Mouse (Mus musculus) CH12.LX (cell line): ENCODE data around the gene Dusp10.

Experiments
- CTCF ChIP-seq, 2 experiments: IDR thresholded peaks in 1 of 2; conservative IDR thresholded peaks in 1 of 2; 2 replicates each; pipeline ENCODE4 v1.5.1; 2011 to 2012; ENCODE audit warnings: low read depth in 2 of 2, low read length in 2 of 2, improper control_type of control experiment in 1 of 2, inconsistent platforms in 1 of 2, mild to moderate bottlenecking in 1 of 2, moderate library complexity in 1 of 2
- E2F4 ChIP-seq: IDR thresholded peaks from 2 replicates; pipeline ENCODE4 v1.6.1; 2011; ENCODE audit warnings: low read depth, low read length, improper control_type of control experiment; ENCODE audit not compliant: insufficient replicate concordance
- ELF1 ChIP-seq: IDR thresholded peaks from 2 replicates; pipeline ENCODE4 v1.6.1; 2014; ENCODE audit warnings: low read depth, mild to moderate bottlenecking, inconsistent platforms, low read length, improper control_type of control experiment
- MAX ChIP-seq: IDR thresholded peaks from 2 replicates; pipeline ENCODE4 v1.6.1; 2011; ENCODE audit warnings: low read length, improper control_type of control experiment
- POLR2A ChIP-seq: IDR thresholded peaks from 2 replicates; pipeline ENCODE4 v1.6.1; 2011; ENCODE audit warnings: low read depth, mild to moderate bottlenecking, improper control_type of control experiment, low read length
- POLR2AphosphoS2 ChIP-seq: IDR thresholded peaks from 2 replicates; pipeline ENCODE4 v1.6.1; 2011; ENCODE audit warnings: low read depth, low read length, improper control_type of control experiment
- RCOR1 ChIP-seq: conservative IDR thresholded peaks from 2 replicates; pipeline ENCODE4 v1.6.1; 2012; ENCODE audit warnings: low read depth, mild to moderate bottlenecking, inconsistent platforms, low read length, improper control_type of control experiment
- ZNF384 ChIP-seq: IDR thresholded peaks from 2 replicates; pipeline ENCODE4 v1.6.1; 2012; ENCODE audit warnings: low read depth, low read length, improper control_type of control experiment, inconsistent platforms

DNA sequence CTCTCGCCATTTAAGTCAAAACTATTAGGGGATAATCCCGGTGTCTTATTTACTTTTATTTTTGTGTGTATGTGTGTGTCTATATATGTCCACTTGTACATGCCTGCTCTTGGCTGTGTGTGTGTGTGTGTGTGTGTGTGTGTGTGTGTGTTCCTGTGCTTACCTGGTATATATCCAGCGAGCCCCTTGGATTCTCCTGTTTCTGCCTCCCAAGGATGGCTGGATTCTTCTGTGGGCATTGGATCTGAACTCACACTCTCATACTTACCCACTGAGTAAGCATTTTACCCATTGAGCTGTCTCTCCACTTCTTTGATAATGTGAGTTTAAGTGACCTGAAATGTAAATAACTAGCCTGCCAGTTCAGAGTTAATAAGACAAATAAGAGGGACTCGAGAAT lies 40.6 kb downstream of the Dusp10 start:
- TF ChIP-seq E2F4, result no peak
- no peak for TF ChIP-seq POLR2A
- no peak for TF ChIP-seq ELF1
- TF ChIP-seq ZNF384, result no peak
- no peak for TF ChIP-seq MAX
- TF ChIP-seq CTCF (conservative IDR thresholded peaks at IDR 0.05 in 1 of 2, IDR thresholded peaks at IDR 0.05 in 1 of 2; ENCODE audit: low read depth in 2 of 2, low read length in 2 of 2), result no peak
- TF ChIP-seq RCOR1, result no peak
- no peak for TF ChIP-seq POLR2AphosphoS2
